Mouse (Mus musculus) hindbrain, embryonic 13.5 days (tissue): ENCODE data around the gene Gm14597. TPM values are rescaled to one million over a fixed set of nuclear protein-coding genes. Genes with fewer than 3 reads are reported as not detected.
"Not testable (repeated sequence)": the region's sequence is repeated elsewhere in the genome, so short reads cannot be mapped to it uniquely, and the experiment has no call there.

Source experiments
- ATAC-seq: fragments of 200-750 bp; cut with Nextera tagmentation; 2 replicates; pipeline ENCODE4 v1.8.0; 2017; ENCODE audit warnings: moderate TSS enrichment; ENCODE audit not compliant: low FRiP score
- H3K27ac ChIP-seq: fragments of 300-500 bp; sonication (generic); 2 replicates; pipeline ENCODE4 v1.5.1; 2015; ENCODE audit warnings: inconsistent platforms, mild to moderate bottlenecking, moderate library complexity
- H3K27me3 ChIP-seq: fragments of 300-500 bp; sonication (generic); 2 replicates; pipeline ENCODE4 v1.6.1; 2015; ENCODE audit warnings: mild to moderate bottlenecking, inconsistent platforms
- H3K36me3 ChIP-seq: fragments of 300-500 bp; sonication (generic); 2 replicates; pipeline ENCODE4 v1.6.1; 2015; ENCODE audit warnings: mild to moderate bottlenecking, inconsistent platforms
- H3K4me1 ChIP-seq: fragments of 300-500 bp; sonication (generic); replicated peaks from 2 replicates; pipeline ENCODE4 v1.6.1; 2015; ENCODE audit warnings: inconsistent platforms
- H3K4me2 ChIP-seq: fragments of 300-500 bp; sonication (generic); 2 replicates; pipeline ENCODE4 v1.6.1; 2015; ENCODE audit warnings: inconsistent platforms, mild to moderate bottlenecking, moderate library complexity
- H3K4me3 ChIP-seq: fragments of 300-500 bp; sonication (generic); 2 replicates; pipeline ENCODE4 v1.5.1; 2015; ENCODE audit warnings: mild to moderate bottlenecking, inconsistent platforms
- H3K9ac ChIP-seq: fragments of 300-500 bp; sonication (generic); 2 replicates; pipeline ENCODE4 v1.6.1; 2015; ENCODE audit warnings: mild to moderate bottlenecking, inconsistent platforms
- H3K9me3 ChIP-seq: fragments of 300-500 bp; sonication (generic); 2 replicates; pipeline ENCODE4 v1.6.1; 2016; ENCODE audit warnings: inconsistent platforms
- WGBS: fragments of 180-500 bp; shearing (Covaris S2); methylation state at CpG from one replicate; pipeline ENCODE4 v1.1.7; 2015; 5-methylcytosine and 5-hydroxymethylcytosine counted together
- polyA plus RNA-seq: library from polyadenylated mRNA; unstranded; fragments of >200 nt; fragmentation: Nextera tagmentation; extraction: Ambion mirVana; gene quantifications from 2 replicates; pipeline ENCODE4 v1.2.1, GENCODE M21; 2015

Gm14597 gene
- polyA plus RNA-seq = 0.65 TPM in 1 of 2 replicates, not detected in the other

- peak within 1 kb of the TSS; percentile 49 for H3K4me3 ChIP-seq
- H3K4me1 ChIP-seq, H3K36me3 ChIP-seq, H3K9me3 ChIP-seq, H3K27me3 ChIP-seq, ATAC-seq: not testable (repeated sequence)
- WGBS = 65% methylated on average over 3 of the region's 4 CpGs
- H3K4me2 ChIP-seq = peak within 1 kb of the TSS; percentile 55
- peak within 1 kb of the TSS; percentile 81 for H3K9ac ChIP-seq
- peak within 1 kb of the TSS; percentile 86 for H3K27ac ChIP-seq
Measured at GRCm38 (mm10) chrX:53608879-53609278, at the start of gene Gm14597. Gene Gm14597, minus strand, starts transcription at chrX:53608979.

GRCm38 (mm10) chrX:53652917-53653316 is 44.1 kb upstream of the Gm14597 start:
- 60% methylated on average over 4 of the region's 4 CpGs for WGBS
- not testable (repeated sequence) for H3K27me3 ChIP-seq, H3K36me3 ChIP-seq, H3K4me2 ChIP-seq, ATAC-seq, H3K4me1 ChIP-seq, H3K27ac ChIP-seq, H3K4me3 ChIP-seq, H3K9me3 ChIP-seq, H3K9ac ChIP-seq

- ATAC-seq = no peak
- H3K27me3 ChIP-seq = no peaks in the 10 kb centered on the region
- 81% methylated on average over 6 of the region's 6 CpGs for WGBS
Measured at GRCm38 (mm10) chrX:53645885-53646284, 37.1 kb upstream of the Gm14597 start.

GRCm38 (mm10) chrX:53642980-53643961 is 34.5 kb upstream of the Gm14597 start, which contains the start of gene Rtl8a:
Gene Rtl8a, minus strand, starts transcription at chrX:53643682.
- peak; percentile 95 for ATAC-seq
- not testable (repeated sequence) for H3K36me3 ChIP-seq, H3K27me3 ChIP-seq, H3K27ac ChIP-seq, H3K9me3 ChIP-seq, H3K4me1 ChIP-seq
- Histone ChIP-seq H3K9ac (0 out of 2 replicates have a peak within 1 kb of the TSS, but pooled peaks have one; percentile 43), H3K4me2 (peak within 1 kb of the TSS; percentile 50), H3K4me3 (peak within 1 kb of the TSS; percentile 36)
- WGBS = 17% methylated on average over 12 of the region's 50 CpGs

More at GRCm38 (mm10) chrX:53645885-53646284, 37.1 kb upstream of the Gm14597 start:
- no peak overlapping the region for H3K4me2 ChIP-seq
- H3K9me3 ChIP-seq = no peaks in the 10 kb centered on the region
- H3K4me3 ChIP-seq = no peak overlapping the region
- 0 out of 2 replicates have a peak, but pooled peaks cover 2% of the 10 kb centered on the region for H3K4me1 ChIP-seq
- no peaks in the 10 kb centered on the region for H3K36me3 ChIP-seq
- no peak overlapping the region for H3K9ac ChIP-seq
- no peak overlapping the region for H3K27ac ChIP-seq

- ATAC-seq = peak; percentile 52
- not testable (repeated sequence) for H3K27me3 ChIP-seq, H3K4me1 ChIP-seq, H3K27ac ChIP-seq, H3K9me3 ChIP-seq, H3K36me3 ChIP-seq
- H3K9ac ChIP-seq = 0 out of 2 replicates have a peak overlapping the region, but pooled peaks have one; percentile 43
- peak overlapping the region; percentile 50 for H3K4me2 ChIP-seq
- peak overlapping the region; percentile 36 for H3K4me3 ChIP-seq
- WGBS = 71% methylated on average over 4 of the region's 4 CpGs
Measured at GRCm38 (mm10) chrX:53642604-53642979, 33.8 kb upstream of the Gm14597 start.

GRCm38 (mm10) chrX:53638107-53638506 is 29.3 kb upstream of the Gm14597 start:
- H3K9me3 ChIP-seq, H3K36me3 ChIP-seq, ATAC-seq, H3K27ac ChIP-seq, H3K4me3 ChIP-seq, H3K27me3 ChIP-seq, H3K9ac ChIP-seq, H3K4me2 ChIP-seq, H3K4me1 ChIP-seq: not testable (repeated sequence)
- WGBS = 57% methylated on average over 3 of the region's 3 CpGs

- H3K4me3 ChIP-seq, H3K27me3 ChIP-seq, H3K4me2 ChIP-seq, H3K9me3 ChIP-seq, H3K27ac ChIP-seq, H3K36me3 ChIP-seq, H3K9ac ChIP-seq, H3K4me1 ChIP-seq, ATAC-seq: not testable (repeated sequence)
Measured at GRCm38 (mm10) chrX:53611395-53611794, 2.6 kb upstream of the Gm14597 start.

GRCm38 (mm10) chrX:53610571-53610970 is 1.8 kb upstream of the Gm14597 start:
- Histone ChIP-seq H3K27ac (no peak overlapping the region), H3K36me3 (no peaks in the 10 kb centered on the region), H3K4me1 (no peaks in the 10 kb centered on the region), H3K9ac (no peak overlapping the region), H3K4me2 (no peak overlapping the region), H3K4me3 (no peak overlapping the region), H3K9me3 (no peaks in the 10 kb centered on the region), H3K27me3 (no peaks in the 10 kb centered on the region)
- no peak for ATAC-seq
- WGBS = 0% methylated on average over 3 of the region's 3 CpGs

- Histone ChIP-seq H3K9ac (peak overlapping the region; percentile 81), H3K27ac (peak overlapping the region; percentile 86), H3K4me3 (peak overlapping the region; percentile 49), H3K27me3 (no peaks in the 10 kb centered on the region), H3K9me3 (no peaks in the 10 kb centered on the region), H3K4me2 (peak overlapping the region; percentile 55), H3K36me3 (no peaks in the 10 kb centered on the region), H3K4me1 (no peaks in the 10 kb centered on the region)
- WGBS = 23% methylated on average over 18 of the region's 18 CpGs
- ATAC-seq = peak; percentile 66
Measured at GRCm38 (mm10) chrX:53608122-53608813, 511 bp downstream of the Gm14597 start.

GRCm38 (mm10) chrX:53607242-53608121 is 1.3 kb downstream of the Gm14597 start, which contains the start of gene Rtl8c:
Gene Rtl8c, plus strand, starts transcription at chrX:53608032.
- H3K36me3 ChIP-seq = no peaks in the 10 kb centered on the region
- ATAC-seq = peak; percentile 96

GRCm38 (mm10) chrX:53606176-53606575 is 2.6 kb downstream of the Gm14597 start:
- 24% methylated on average over 1 of the region's 1 CpGs for WGBS
- not testable (repeated sequence) for H3K4me2 ChIP-seq, ATAC-seq, H3K27ac ChIP-seq, H3K9me3 ChIP-seq, H3K4me3 ChIP-seq, H3K9ac ChIP-seq, H3K4me1 ChIP-seq, H3K36me3 ChIP-seq, H3K27me3 ChIP-seq

More at GRCm38 (mm10) chrX:53607242-53608121, 1.3 kb downstream of the Gm14597 start, which contains the start of gene Rtl8c:
- Histone ChIP-seq H3K9me3 (no peaks in the 10 kb centered on the region), H3K4me1 (no peaks in the 10 kb centered on the region), H3K9ac (peak within 1 kb of the TSS; percentile 81), H3K4me2 (peak within 1 kb of the TSS; percentile 55), H3K27ac (peak within 1 kb of the TSS; percentile 86), H3K4me3 (peak within 1 kb of the TSS; percentile 49), H3K27me3 (no peaks in the 10 kb centered on the region)
- 23% methylated on average over 20 of the region's 20 CpGs for WGBS
